In genomic region chr3:90586906-90587305, GRCm38 (mm10) we compare ENCODE assay signal across 8 mouse cellular contexts. TPM values are rescaled to one million over a fixed set of nuclear protein-coding genes. Genes with fewer than 3 reads are reported as not detected.
A peak's percentile ranks its signal among the peaks of the same experiment; 100 is the strongest.
DNase-seq lines count a peak whose midpoint lies in the region; ATAC-seq lines count a peak whose summit lies in the region.

No protein-coding gene starts in this region.

- peak; percentile 91 for DNase-seq in CD4-positive helper T cell, adult 2 months (ENCODE audit: low read depth, low spot score)
- DNase-seq in kidney, postnatal 10 days, result peak; percentile 55
- DNase-seq in monocyte, adult 2 months (ENCODE audit: low read depth in 1 of 2, low spot score in 2 of 2), result peak; percentile 75 to 92
- peak; percentile 83 to 91 for DNase-seq in thymus, postnatal 36 days
- DNase-seq in right cerebral cortex, postnatal 4 days, result no peak
- DNase-seq in cerebellum, postnatal 4 days (ENCODE audit: low spot score in 2 of 2), result no peak

- peak; percentile 90 for ATAC-seq in activated CD4-positive, CD25-positive, alpha-beta regulatory T cell, adult 4 months
- peak; percentile 82 for ATAC-seq in granulocyte monocyte progenitor cell, adult 5-6 weeks (replicated peaks; ENCODE audit: poor library complexity, severe bottlenecking)

RNA-seq across cellular contexts. Expression of gene S100a2, which starts 3.1 kb away (rescaled TPM):
- not detected for polyA plus RNA-seq in activated CD4-positive, CD25-positive, alpha-beta regulatory T cell, adult 4 months (2017; shearing (Covaris generic))
- not detected in 2 replicates for total RNA-seq in granulocyte monocyte progenitor cell, adult 5-6 weeks (2014; fragmentation: Nextera tagmentation)
- total RNA-seq in granulocyte monocyte progenitor cell, adult 5-6 weeks (2017), result not detected in 2 replicates

RNA-seq across cellular contexts. Expression of gene Gm42674, which starts 14.8 kb away (rescaled TPM):
- not detected for polyA plus RNA-seq in activated CD4-positive, CD25-positive, alpha-beta regulatory T cell, adult 4 months (2017; shearing (Covaris generic))
- total RNA-seq in granulocyte monocyte progenitor cell, adult 5-6 weeks (2014; fragmentation: Nextera tagmentation), result not detected in 2 replicates
- not detected in 2 replicates for total RNA-seq in granulocyte monocyte progenitor cell, adult 5-6 weeks (2017)

RNA-seq across cellular contexts. Expression of gene S100a4, which starts 16.7 kb away (rescaled TPM):
- 100 to 1,000 TPM; 152 to 248 TPM for polyA plus RNA-seq in activated CD4-positive, CD25-positive, alpha-beta regulatory T cell, adult 4 months (2017; shearing (Covaris generic))
- total RNA-seq in granulocyte monocyte progenitor cell, adult 5-6 weeks (2014; fragmentation: Nextera tagmentation), result 20.4 and 46.6 TPM in 2 replicates
- 21.0 and 41.8 TPM in 2 replicates for total RNA-seq in granulocyte monocyte progenitor cell, adult 5-6 weeks (2017)

RNA-seq across cellular contexts. Expression of gene S100a5, which starts 21.4 kb away (rescaled TPM):
- polyA plus RNA-seq in activated CD4-positive, CD25-positive, alpha-beta regulatory T cell, adult 4 months (2017; shearing (Covaris generic)), result not detected
- total RNA-seq in granulocyte monocyte progenitor cell, adult 5-6 weeks (2014; fragmentation: Nextera tagmentation), result not detected in 2 replicates
- total RNA-seq in granulocyte monocyte progenitor cell, adult 5-6 weeks (2017), result not detected in 2 replicates

RNA-seq across cellular contexts. Expression of gene S100a6, which starts 25.8 kb away (rescaled TPM):
- 100 to 1,000 TPM; 548 to 785 TPM for polyA plus RNA-seq in activated CD4-positive, CD25-positive, alpha-beta regulatory T cell, adult 4 months (2017; shearing (Covaris generic))
- 3.6 and 13.4 TPM in 2 replicates for total RNA-seq in granulocyte monocyte progenitor cell, adult 5-6 weeks (2014; fragmentation: Nextera tagmentation)
- 13.0 and 18.6 TPM in 2 replicates for total RNA-seq in granulocyte monocyte progenitor cell, adult 5-6 weeks (2017)

Comparison
In these comparisons a context has a peak if more than half of its experiments do, and no peak if none do; other contexts are left out.
1. DNase-seq: peak in CD4-positive helper T cell, adult 2 months (single experiment), kidney, postnatal 10 days (single experiment), monocyte, adult 2 months (2 of 2) and thymus, postnatal 36 days (2 of 2); none in right cerebral cortex, postnatal 4 days (single experiment) and cerebellum, postnatal 4 days (0 of 2).